Mouse (Mus musculus) myocyte (in vitro differentiated cells): Measurements from ENCODE around the gene Fpr3. TPM values are rescaled to one million over a fixed set of nuclear protein-coding genes. Genes with fewer than 3 reads are reported as not detected.

Source experiments
- H3K27me3 ChIP-seq: one replicate; pipeline ENCODE4 v1.6.1; 2011; ENCODE audit not compliant: control insufficient read depth, insufficient read depth, insufficient read length
- H3K36me3 ChIP-seq: one replicate; pipeline ENCODE4 v1.6.1; 2011; ENCODE audit not compliant: control insufficient read depth, insufficient read depth
- H3K4me2 ChIP-seq: one replicate; pipeline ENCODE4 v1.6.1; 2011; ENCODE audit warnings: low read depth, control low read depth
- H3K4me3 ChIP-seq: one replicate; pipeline ENCODE4 v1.5.1; 2011; ENCODE audit warnings: mild to moderate bottlenecking, control low read depth, moderate library complexity
- H3K79me2 ChIP-seq: one replicate; pipeline ENCODE4 v1.6.1; 2011; ENCODE audit not compliant: control insufficient read depth, insufficient read depth
- H3ac ChIP-seq: one replicate; pipeline ENCODE4 v1.6.1; 2011; ENCODE audit not compliant: control insufficient read depth, insufficient read length
- CEBPB ChIP-seq: IDR thresholded peaks from 2 replicates; pipeline ENCODE4 v1.6.1; 2011; ENCODE audit warnings: mild to moderate bottlenecking, moderate library complexity; ENCODE audit not compliant: poor library complexity, insufficient read depth, severe bottlenecking
- E2F4 ChIP-seq: IDR thresholded peaks from one replicate; pipeline ENCODE4 v1.6.1; 2011; ENCODE audit warnings: mild to moderate bottlenecking, control low read depth, moderate library complexity; ENCODE audit not compliant: insufficient read depth
- MAX ChIP-seq: IDR thresholded peaks from one replicate; pipeline ENCODE4 v1.6.1; 2011; ENCODE audit warnings: low read depth, mild to moderate bottlenecking, control low read depth
- MYOD1 ChIP-seq, 3 experiments: IDR thresholded peaks; one replicate each; pipeline ENCODE4 v1.6.1; 2011; ENCODE audit warnings: control low read depth in 2 of 3, low read depth in 2 of 3, mild to moderate bottlenecking in 2 of 3, moderate library complexity in 1 of 3; ENCODE audit not compliant: insufficient read length in 2 of 3, control insufficient read depth in 1 of 3
- MYOG ChIP-seq, 3 experiments: IDR thresholded peaks; one replicate each; pipeline ENCODE4 v1.6.1; 2011; ENCODE audit warnings: control low read depth in 2 of 3, low read depth in 2 of 3, mild to moderate bottlenecking in 2 of 3; ENCODE audit not compliant: insufficient read length in 2 of 3, control insufficient read depth in 1 of 3, insufficient read depth in 1 of 3
- POLR2A ChIP-seq: IDR thresholded peaks from one replicate; pipeline ENCODE4 v1.6.1; 2011; ENCODE audit warnings: low read depth, mild to moderate bottlenecking, control low read depth, moderate library complexity; ENCODE audit not compliant: insufficient read length
- POLR2AphosphoS2 ChIP-seq: IDR thresholded peaks from one replicate; pipeline ENCODE4 v1.6.1; 2011; ENCODE audit warnings: low read depth, control low read depth; ENCODE audit not compliant: insufficient read length
- REST ChIP-seq: IDR thresholded peaks from one replicate; pipeline ENCODE4 v1.6.1; 2011; ENCODE audit warnings: mild to moderate bottlenecking, control low read depth, moderate library complexity; ENCODE audit not compliant: insufficient read depth, insufficient read length
- SRF ChIP-seq: IDR thresholded peaks from one replicate; pipeline ENCODE4 v1.6.1; 2011; ENCODE audit warnings: low read depth; ENCODE audit not compliant: control insufficient read depth, insufficient read length
- TCF12 ChIP-seq: IDR thresholded peaks from one replicate; pipeline ENCODE4 v1.6.1; 2011; ENCODE audit warnings: mild to moderate bottlenecking, control low read depth; ENCODE audit not compliant: poor library complexity, insufficient read depth, severe bottlenecking
- TCF3 ChIP-seq: IDR thresholded peaks from one replicate; pipeline ENCODE4 v1.6.1; 2011; ENCODE audit warnings: low read depth, control low read depth; ENCODE audit not compliant: insufficient read length
- USF1 ChIP-seq: IDR thresholded peaks from one replicate; pipeline ENCODE4 v1.6.1; 2011; ENCODE audit warnings: low read depth, mild to moderate bottlenecking, control low read depth, moderate library complexity
- polyA plus RNA-seq: library from polyadenylated mRNA; unstranded; fragments of >200 nt; fragmentation: generic; extraction: Trizol; gene quantifications from one replicate; pipeline ENCODE4 v1.2.1, GENCODE M21; 2012; ENCODE audit warnings: missing spikeins

Fpr3 gene
- not detected for polyA plus RNA-seq

- H3K4me3 ChIP-seq: no peak within 1 kb of the TSS
Measured at GRCm38 (mm10) chr17:17887774-17888248, at the start of gene Fpr3, which contains the start of gene Fpr2. Gene Fpr3, plus strand, starts transcription at chr17:17887852. Gene Fpr2, plus strand, starts transcription at chr17:17887824.

GRCm38 (mm10) chr17:17837919-17838701, 49.5 kb upstream of the Fpr3 start:
- Histone ChIP-seq H3K79me2 (peaks cover 42% of the 10 kb centered on the region), H3K27me3 (no peaks in the 10 kb centered on the region), H3K4me3 (peak overlapping the region; percentile 45), H3K36me3 (peaks cover 37% of the 10 kb centered on the region), H3ac (peak overlapping the region; percentile 56), H3K4me2 (peak overlapping the region; percentile 91)
- TF ChIP-seq POLR2AphosphoS2: peak; percentile 93
- TF ChIP-seq SRF: no peak
- no peak for TF ChIP-seq MYOG (IDR thresholded peaks at IDR 0.05; ENCODE audit: control insufficient read depth in 1 of 3, insufficient read depth in 1 of 3, insufficient read length in 2 of 3, low read depth in 2 of 3)
- TF ChIP-seq TCF3: no peak
- TF ChIP-seq MYOD1 (IDR thresholded peaks at IDR 0.05; ENCODE audit: control insufficient read depth in 1 of 3, insufficient read length in 2 of 3, low read depth in 2 of 3): peak in 1 of 3 experiments; percentile 16
- TF ChIP-seq MAX: no peak
- no peak for TF ChIP-seq E2F4
- peak; percentile 56 for TF ChIP-seq POLR2A
- TF ChIP-seq CEBPB: no peak
- no peak for TF ChIP-seq TCF12
- no peak for TF ChIP-seq REST
- peak; percentile 71 for TF ChIP-seq USF1

More at GRCm38 (mm10) chr17:17887774-17888248, at the start of gene Fpr3, which contains the start of gene Fpr2:
- H3K4me2 ChIP-seq: no peak within 1 kb of the TSS
- TF ChIP-seq MYOD1 (IDR thresholded peaks at IDR 0.05; ENCODE audit: control insufficient read depth in 1 of 3, insufficient read length in 2 of 3, low read depth in 2 of 3): no peak
- TF ChIP-seq MAX: no peak
- TF ChIP-seq REST: no peak
- TF ChIP-seq TCF3: no peak
- no peak for TF ChIP-seq POLR2A
- TF ChIP-seq USF1: no peak
- TF ChIP-seq E2F4: no peak
- TF ChIP-seq SRF: no peak
- no peak for TF ChIP-seq MYOG (IDR thresholded peaks at IDR 0.05; ENCODE audit: control insufficient read depth in 1 of 3, insufficient read depth in 1 of 3, insufficient read length in 2 of 3, low read depth in 2 of 3)
- no peak for TF ChIP-seq CEBPB
- no peak for TF ChIP-seq POLR2AphosphoS2
- TF ChIP-seq TCF12: no peak
- H3K79me2 ChIP-seq: no peaks in the 10 kb centered on the region
- no peaks in the 10 kb centered on the region for H3K36me3 ChIP-seq
- H3ac ChIP-seq: no peak within 1 kb of the TSS
- no peaks in the 10 kb centered on the region for H3K27me3 ChIP-seq

- Histone ChIP-seq H3K4me3 (peak overlapping the region; percentile 45), H3K4me2 (peak overlapping the region; percentile 91), H3K79me2 (peaks cover 31% of the 10 kb centered on the region), H3K27me3 (no peaks in the 10 kb centered on the region), H3K36me3 (peaks cover 31% of the 10 kb centered on the region), H3ac (no peak overlapping the region)
- TF ChIP-seq POLR2AphosphoS2 (peak; percentile 1), REST (no peak)
Measured at GRCm38 (mm10) chr17:17839276-17839675, 48.4 kb upstream of the Fpr3 start.

- H3K4me3 ChIP-seq: no peak overlapping the region
- no peak overlapping the region for H3ac ChIP-seq
- peaks cover 23% of the 10 kb centered on the region for H3K36me3 ChIP-seq
- no peaks in the 10 kb centered on the region for H3K27me3 ChIP-seq
- peaks cover 18% of the 10 kb centered on the region for H3K79me2 ChIP-seq
- TF ChIP-seq USF1 (peak; percentile 75), POLR2A (no peak)
- H3K4me2 ChIP-seq: peak overlapping the region; percentile 28
Measured at GRCm38 (mm10) chr17:17840796-17841195, 46.9 kb upstream of the Fpr3 start.

- no peak for TF ChIP-seq MYOD1 (IDR thresholded peaks at IDR 0.05; ENCODE audit: control insufficient read depth in 1 of 3, insufficient read length in 2 of 3, low read depth in 2 of 3)
- no peak for TF ChIP-seq TCF12
- TF ChIP-seq TCF3: no peak
- TF ChIP-seq POLR2A: peak; percentile 43
- TF ChIP-seq POLR2AphosphoS2: peak; percentile 87
- no peak for TF ChIP-seq REST
- TF ChIP-seq SRF: no peak
- no peak for TF ChIP-seq MYOG (IDR thresholded peaks at IDR 0.05; ENCODE audit: control insufficient read depth in 1 of 3, insufficient read depth in 1 of 3, insufficient read length in 2 of 3, low read depth in 2 of 3)
- no peak for TF ChIP-seq E2F4
- TF ChIP-seq CEBPB: no peak
- no peak for TF ChIP-seq MAX
- TF ChIP-seq USF1: no peak
- peaks cover 17% of the 10 kb centered on the region for H3K36me3 ChIP-seq
- H3K4me3 ChIP-seq: no peak overlapping the region
- H3K27me3 ChIP-seq: no peaks in the 10 kb centered on the region
- peaks cover 15% of the 10 kb centered on the region for H3K79me2 ChIP-seq
- H3ac ChIP-seq: no peak overlapping the region
- no peak overlapping the region for H3K4me2 ChIP-seq
Measured at GRCm38 (mm10) chr17:17843534-17844261, 44.0 kb upstream of the Fpr3 start.
